Mouse (Mus musculus) layer of hippocampus, postnatal 10 days (tissue): ENCODE results near the gene Corin. TPM values are rescaled to one million over a fixed set of nuclear protein-coding genes. Genes with fewer than 3 reads are reported as not detected.
A peak's percentile ranks its signal among the peaks of the same experiment; 100 is the strongest.

Experiments
- DNase-seq, 2 experiments: peaks; one replicate each; pipeline ENCODE4 v3.0.0; 2021; ENCODE audit warnings: low spot score in 2 of 2
- long read RNA-seq: library from polyadenylated mRNA; stranded (forward); transcript quantifications from one replicate; pipeline ENCODE4 v2.0.0, GENCODE M21; 2023
- total RNA-seq, 2 experiments: library from RNA; stranded (reverse); gene quantifications; 2 replicates each; pipeline ENCODE4 v1.2.3; 2021

Corin gene
- total RNA-seq, result under 1 TPM in 1 of 2 experiments, not detected in 1; 0.16 TPM
- long read RNA-seq, result 0 reads

- DNase-seq, result no peak
These were observed at the start of gene Corin for GRCm38 (mm10) chr5:72503531-72504523. Gene Corin (minus strand): TSS chr5:72504473.

- no peak for DNase-seq
These were observed 46.9 kb upstream of the Corin start for GRCm38 (mm10) chr5:72551209-72551608.

GRCm38 (mm10) chr5:72528896-72529295, 24.6 kb upstream of the Corin start:
- no peak for DNase-seq

GRCm38 (mm10) chr5:72513808-72514207, 9.5 kb upstream of the Corin start:
- DNase-seq, result no peak

- DNase-seq, result peak in 1 of 2 experiments; percentile 21
These were observed 1.5 kb upstream of the Corin start for GRCm38 (mm10) chr5:72505740-72506139.

- no peak for DNase-seq
These were observed 1.5 kb downstream of the Corin start for GRCm38 (mm10) chr5:72502778-72503177.

GRCm38 (mm10) chr5:72501763-72502162, 2.5 kb downstream of the Corin start:
- DNase-seq, result no peak

- no peak for DNase-seq
These were observed 6.0 kb downstream of the Corin start for GRCm38 (mm10) chr5:72498271-72498670.

GRCm38 (mm10) chr5:72496756-72497155, 7.5 kb downstream of the Corin start:
- DNase-seq, result no peak

- DNase-seq, result no peak
These were observed 10.4 kb downstream of the Corin start for GRCm38 (mm10) chr5:72493906-72494305.

GRCm38 (mm10) chr5:72491232-72491631, 13.0 kb downstream of the Corin start:
- no peak for DNase-seq

- DNase-seq, result no peak
These were observed 23.8 kb downstream of the Corin start for GRCm38 (mm10) chr5:72480456-72480855.

- no peak for DNase-seq
These were observed 31.8 kb downstream of the Corin start for GRCm38 (mm10) chr5:72472317-72473009.

GRCm38 (mm10) chr5:72471746-72472145, 32.5 kb downstream of the Corin start:
- peak; percentile 32 to 34 for DNase-seq

GRCm38 (mm10) chr5:72464932-72465331, 39.3 kb downstream of the Corin start:
- DNase-seq, result no peak

GRCm38 (mm10) chr5:72459374-72460112, 44.7 kb downstream of the Corin start:
- no peak for DNase-seq

- no peak for DNase-seq
These were observed 50.6 kb downstream of the Corin start for GRCm38 (mm10) chr5:72453690-72454089.

GRCm38 (mm10) chr5:72453176-72453575, 51.1 kb downstream of the Corin start:
- no peak for DNase-seq

GRCm38 (mm10) chr5:72452750-72453149, 51.5 kb downstream of the Corin start:
- DNase-seq, result no peak

GRCm38 (mm10) chr5:72448846-72449245, 55.4 kb downstream of the Corin start:
- DNase-seq, result no peak

- no peak for DNase-seq
These were observed 58.2 kb downstream of the Corin start for GRCm38 (mm10) chr5:72446104-72446503.
